Mouse (Mus musculus): ENCODE results near the gene C77080. TPM values are rescaled to one million over a fixed set of nuclear protein-coding genes. Genes with fewer than 3 reads are reported as not detected.

C77080 gene
- polyA plus RNA-seq, 1 experiment: 39.3 TPM

- peak overlapping the region; percentile 85; the same call in 1 of the 2 replicates for H3K27ac ChIP-seq (ENCODE audit: insufficient read depth, low read depth, low read length)
- peak; percentile 93 for DNase-seq
- peak overlapping the region; percentile 38 for H3K4me3 ChIP-seq (ENCODE audit: insufficient read depth, low read depth, low read length)
- H3K36me3 ChIP-seq (ENCODE audit: control insufficient read depth, insufficient read depth, low read length): no peaks in the 10 kb centered on the region
- no peaks in the 10 kb centered on the region for H3K27me3 ChIP-seq (replicated peaks; ENCODE audit: control insufficient read depth, insufficient read depth, low read length)
- H3K4me1 ChIP-seq (ENCODE audit: control insufficient read depth, insufficient read depth, low read length): peaks cover 5% of the 10 kb centered on the region; the same call in 1 of the 2 replicates
- 22% methylated on average over 15 of the region's 15 CpGs for WGBS
- TF ChIP-seq CTCF (conservative IDR thresholded peaks at IDR 0.05; ENCODE audit: insufficient read depth, insufficient read length, low read depth, low read length) (no peak), POLR2A (IDR thresholded peaks at IDR 0.05; ENCODE audit: low read depth, low read length) (no peak)
Observed at GRCm38 (mm10) chr4:129271991-129272755, 11.0 kb upstream of the C77080 start.

- 50% methylated on average over 1 of the region's 1 CpGs for WGBS
- Histone ChIP-seq H3K4me3 (ENCODE audit: insufficient read depth, low read depth, low read length) (no peak overlapping the region), H3K27ac (ENCODE audit: insufficient read depth, low read depth, low read length) (no peak overlapping the region), H3K36me3 (ENCODE audit: control insufficient read depth, insufficient read depth, low read length) (no peaks in the 10 kb centered on the region), H3K27me3 (replicated peaks; ENCODE audit: control insufficient read depth, insufficient read depth, low read length) (no peaks in the 10 kb centered on the region), H3K4me1 (ENCODE audit: control insufficient read depth, insufficient read depth, low read length) (peaks cover 5% of the 10 kb centered on the region; the same call in 1 of the 2 replicates)
- DNase-seq: no peak
- no peak for TF ChIP-seq POLR2A (IDR thresholded peaks at IDR 0.05; ENCODE audit: low read depth, low read length)
Observed at GRCm38 (mm10) chr4:129268698-129269097, 7.5 kb upstream of the C77080 start.

- 86% methylated on average over 5 of the region's 5 CpGs for WGBS
- Histone ChIP-seq H3K4me3 (ENCODE audit: insufficient read depth, low read depth, low read length) (no peak overlapping the region), H3K27me3 (replicated peaks; ENCODE audit: control insufficient read depth, insufficient read depth, low read length) (no peaks in the 10 kb centered on the region), H3K27ac (ENCODE audit: insufficient read depth, low read depth, low read length) (no peak overlapping the region), H3K4me1 (ENCODE audit: control insufficient read depth, insufficient read depth, low read length) (0 out of 2 replicates have a peak, but pooled peaks cover 4% of the 10 kb centered on the region), H3K36me3 (ENCODE audit: control insufficient read depth, insufficient read depth, low read length) (no peaks in the 10 kb centered on the region)
- no peak for DNase-seq
- TF ChIP-seq POLR2A (IDR thresholded peaks at IDR 0.05; ENCODE audit: low read depth, low read length) (no peak), CTCF (conservative IDR thresholded peaks at IDR 0.05; ENCODE audit: insufficient read depth, insufficient read length, low read depth, low read length) (no peak)
Observed at GRCm38 (mm10) chr4:129266821-129267220, 5.6 kb upstream of the C77080 start.

- 83% methylated on average over 4 of the region's 4 CpGs for WGBS
- Histone ChIP-seq H3K27me3 (replicated peaks; ENCODE audit: control insufficient read depth, insufficient read depth, low read length) (no peaks in the 10 kb centered on the region), H3K36me3 (ENCODE audit: control insufficient read depth, insufficient read depth, low read length) (no peaks in the 10 kb centered on the region), H3K4me3 (ENCODE audit: insufficient read depth, low read depth, low read length) (no peak overlapping the region), H3K4me1 (ENCODE audit: control insufficient read depth, insufficient read depth, low read length) (0 out of 2 replicates have a peak, but pooled peaks cover 4% of the 10 kb centered on the region), H3K27ac (ENCODE audit: insufficient read depth, low read depth, low read length) (no peak overlapping the region)
- DNase-seq: no peak
- no peak for TF ChIP-seq CTCF (conservative IDR thresholded peaks at IDR 0.05; ENCODE audit: insufficient read depth, insufficient read length, low read depth, low read length)
- TF ChIP-seq POLR2A (IDR thresholded peaks at IDR 0.05; ENCODE audit: low read depth, low read length): no peak
Observed at GRCm38 (mm10) chr4:129266191-129266590, 5.0 kb upstream of the C77080 start.

- no peaks in the 10 kb centered on the region for H3K36me3 ChIP-seq (ENCODE audit: control insufficient read depth, insufficient read depth, low read length)
- H3K4me3 ChIP-seq (ENCODE audit: insufficient read depth, low read depth, low read length): no peak overlapping the region
- H3K27me3 ChIP-seq (replicated peaks; ENCODE audit: control insufficient read depth, insufficient read depth, low read length): no peaks in the 10 kb centered on the region
- WGBS: 31% methylated on average over 19 of the region's 19 CpGs
- no peak for TF ChIP-seq CTCF (conservative IDR thresholded peaks at IDR 0.05; ENCODE audit: insufficient read depth, insufficient read length, low read depth, low read length)
- TF ChIP-seq POLR2A (IDR thresholded peaks at IDR 0.05; ENCODE audit: low read depth, low read length): no peak
- DNase-seq: peak; percentile 75
- H3K27ac ChIP-seq (ENCODE audit: insufficient read depth, low read depth, low read length): peak overlapping the region; percentile 18; the same call in 1 of the 2 replicates
- H3K4me1 ChIP-seq (ENCODE audit: control insufficient read depth, insufficient read depth, low read length): 0 out of 2 replicates have a peak, but pooled peaks cover 4% of the 10 kb centered on the region
Observed at GRCm38 (mm10) chr4:129263225-129264021, 2.2 kb upstream of the C77080 start.

GRCm38 (mm10) chr4:129260678-129261077 lies 526 bp downstream of the C77080 start:
- 45% methylated on average over 6 of the region's 6 CpGs for WGBS
- TF ChIP-seq CTCF (conservative IDR thresholded peaks at IDR 0.05; ENCODE audit: insufficient read depth, insufficient read length, low read depth, low read length) (no peak), POLR2A (IDR thresholded peaks at IDR 0.05; ENCODE audit: low read depth, low read length) (no peak)
- no peak overlapping the region for H3K4me3 ChIP-seq (ENCODE audit: insufficient read depth, low read depth, low read length)
- peaks cover 8% of the 10 kb centered on the region; the same call in 1 of the 2 replicates for H3K4me1 ChIP-seq (ENCODE audit: control insufficient read depth, insufficient read depth, low read length)
- H3K36me3 ChIP-seq (ENCODE audit: control insufficient read depth, insufficient read depth, low read length): no peaks in the 10 kb centered on the region
- DNase-seq: no peak
- H3K27me3 ChIP-seq (replicated peaks; ENCODE audit: control insufficient read depth, insufficient read depth, low read length): no peaks in the 10 kb centered on the region
- no peak overlapping the region for H3K27ac ChIP-seq (ENCODE audit: insufficient read depth, low read depth, low read length)

GRCm38 (mm10) chr4:129259101-129259500 lies 2.1 kb downstream of the C77080 start:
- no peak overlapping the region for H3K4me3 ChIP-seq (ENCODE audit: insufficient read depth, low read depth, low read length)
- peak; percentile 61 for DNase-seq
- H3K27me3 ChIP-seq (replicated peaks; ENCODE audit: control insufficient read depth, insufficient read depth, low read length): no peaks in the 10 kb centered on the region
- H3K4me1 ChIP-seq (ENCODE audit: control insufficient read depth, insufficient read depth, low read length): peaks cover 8% of the 10 kb centered on the region; the same call in 1 of the 2 replicates
- H3K36me3 ChIP-seq (ENCODE audit: control insufficient read depth, insufficient read depth, low read length): no peaks in the 10 kb centered on the region
- no peak overlapping the region for H3K27ac ChIP-seq (ENCODE audit: insufficient read depth, low read depth, low read length)
- no peak for TF ChIP-seq CTCF (conservative IDR thresholded peaks at IDR 0.05; ENCODE audit: insufficient read depth, insufficient read length, low read depth, low read length)
- TF ChIP-seq POLR2A (IDR thresholded peaks at IDR 0.05; ENCODE audit: low read depth, low read length): no peak
- WGBS: 67% methylated on average over 4 of the region's 4 CpGs
